Mouse (Mus musculus): ENCODE measurements around the gene Obsl1. TPM values are rescaled to one million over a fixed set of nuclear protein-coding genes. Genes with fewer than 3 reads are reported as not detected.
A peak's percentile ranks its signal among the peaks of the same experiment; 100 is the strongest.

Obsl1 gene
- polyA plus RNA-seq, 1 experiment from 2014 or later = 34.5 TPM

- 32% methylated on average over 24 of the region's 24 CpGs for WGBS
- Histone ChIP-seq H3K27me3 (ENCODE audit: poor library complexity, severe bottlenecking) (peaks cover 82% of the 10 kb centered on the region), H3K4me1 (peaks cover 24% of the 10 kb centered on the region), H3K27ac (no peak overlapping the region), H3K36me3 (replicated peaks) (peaks cover 57% of the 10 kb centered on the region), H3K9me3 (no peaks in the 10 kb centered on the region), H3K4me3 (no peak overlapping the region)
- no peak for DNase-seq (ENCODE audit: extremely low spot score, low spot score)
These were observed 13.6 kb downstream of the Obsl1 start for GRCm38 (mm10) chr1:75492579-75493170.

DNA sequence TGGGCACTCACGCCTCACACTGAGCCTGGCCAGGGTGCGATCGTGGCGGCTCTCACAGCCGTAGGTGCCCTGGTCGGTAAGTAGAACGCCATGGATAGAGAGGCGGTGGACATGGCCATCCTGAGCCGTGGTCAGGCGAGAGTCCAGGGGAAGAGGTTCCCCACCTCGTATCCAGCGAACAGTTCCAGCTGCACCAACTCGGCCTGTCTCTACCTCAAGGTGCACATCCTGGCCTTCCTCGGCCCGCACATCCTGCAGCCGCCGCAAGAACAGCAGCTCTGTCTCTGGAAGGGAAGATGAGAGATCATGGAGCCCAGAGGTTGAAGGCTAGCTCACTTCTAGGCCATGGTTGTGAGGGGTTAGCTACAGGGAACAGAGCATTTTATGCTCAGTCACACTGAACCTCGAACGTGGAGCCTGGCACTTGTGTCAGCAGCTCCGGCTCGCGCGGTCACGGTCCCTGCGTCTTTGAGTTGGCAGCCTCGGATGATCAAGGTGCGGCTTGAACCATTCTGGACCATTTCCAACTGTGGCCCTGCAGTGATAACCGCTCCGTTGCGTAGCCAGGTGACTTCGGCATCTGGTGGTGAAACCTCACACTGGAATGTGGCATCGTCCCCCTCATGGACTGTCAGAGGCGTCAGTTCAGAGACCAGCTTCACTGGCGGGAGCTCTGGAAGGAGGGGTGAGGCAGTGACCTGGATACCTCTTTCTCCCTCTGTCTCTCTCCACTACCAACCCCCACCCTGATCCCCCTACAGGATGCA lies 15.3 kb downstream of the Obsl1 start:
- DNase-seq (ENCODE audit: extremely low spot score, low spot score) = no peak
- Histone ChIP-seq H3K36me3 (replicated peaks) (peaks cover 40% of the 10 kb centered on the region), H3K27me3 (ENCODE audit: poor library complexity, severe bottlenecking) (peaks cover 94% of the 10 kb centered on the region), H3K4me3 (no peak overlapping the region), H3K4me1 (peaks cover 40% of the 10 kb centered on the region), H3K27ac (no peak overlapping the region), H3K9me3 (no peaks in the 10 kb centered on the region)
- WGBS = 86% methylated on average over 34 of the region's 34 CpGs

GRCm38 (mm10) chr1:75487405-75488161 lies 18.7 kb downstream of the Obsl1 start:
- H3K36me3 ChIP-seq (replicated peaks) = peaks cover 36% of the 10 kb centered on the region
- peak; percentile 83 for DNase-seq (ENCODE audit: extremely low spot score, low spot score)
- H3K4me3 ChIP-seq = peak overlapping the region; percentile 69
- peak overlapping the region; percentile 48 for H3K27ac ChIP-seq
- peaks cover 33% of the 10 kb centered on the region for H3K4me1 ChIP-seq
- H3K27me3 ChIP-seq (ENCODE audit: poor library complexity, severe bottlenecking) = peaks cover 100% of the 10 kb centered on the region
- under 1% methylated on average over 62 of the region's 62 CpGs for WGBS
- H3K9me3 ChIP-seq = no peaks in the 10 kb centered on the region

- H3K4me1 ChIP-seq = peaks cover 30% of the 10 kb centered on the region
- peaks cover 30% of the 10 kb centered on the region for H3K36me3 ChIP-seq (replicated peaks)
- WGBS = under 1% methylated on average over 13 of the region's 13 CpGs
- peak overlapping the region; percentile 69 for H3K4me3 ChIP-seq
- 0 out of 2 replicates have a peak overlapping the region, but pooled peaks have one; percentile 48 for H3K27ac ChIP-seq
- DNase-seq (ENCODE audit: extremely low spot score, low spot score) = no peak
- H3K9me3 ChIP-seq = no peaks in the 10 kb centered on the region
- peaks cover 100% of the 10 kb centered on the region for H3K27me3 ChIP-seq (ENCODE audit: poor library complexity, severe bottlenecking)
These were observed 19.2 kb downstream of the Obsl1 start for GRCm38 (mm10) chr1:75487040-75487404.

DNA sequence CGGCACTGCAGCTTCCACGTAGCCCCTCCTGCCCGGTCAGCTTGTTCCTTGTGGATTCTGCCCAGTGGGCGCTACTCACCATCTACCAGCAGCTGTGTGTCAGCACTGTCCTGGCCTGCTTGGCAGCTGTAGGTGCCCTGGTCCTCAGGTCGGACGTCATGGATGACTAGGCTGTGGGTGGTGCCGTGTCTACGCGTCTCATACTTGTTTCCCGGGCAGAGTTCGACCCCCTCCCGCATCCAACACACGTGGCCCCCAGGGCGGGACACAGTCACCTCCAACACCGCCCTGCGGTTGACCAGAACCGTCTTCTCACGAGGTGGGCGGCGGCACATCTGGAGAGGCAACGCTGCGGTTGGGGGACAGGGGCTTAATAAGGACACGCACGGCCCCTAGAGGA lies 19.7 kb downstream of the Obsl1 start:
- DNase-seq (ENCODE audit: extremely low spot score, low spot score) = no peak
- H3K27ac ChIP-seq = no peak overlapping the region
- H3K4me1 ChIP-seq = peaks cover 30% of the 10 kb centered on the region
- peak overlapping the region; percentile 69 for H3K4me3 ChIP-seq
- H3K27me3 ChIP-seq (ENCODE audit: poor library complexity, severe bottlenecking) = peaks cover 100% of the 10 kb centered on the region
- peaks cover 27% of the 10 kb centered on the region for H3K36me3 ChIP-seq (replicated peaks)
- no peaks in the 10 kb centered on the region for H3K9me3 ChIP-seq
- 6% methylated on average over 24 of the region's 24 CpGs for WGBS

- Histone ChIP-seq H3K27me3 (ENCODE audit: poor library complexity, severe bottlenecking) (peaks cover 81% of the 10 kb centered on the region), H3K36me3 (replicated peaks) (peaks cover 19% of the 10 kb centered on the region), H3K9me3 (no peaks in the 10 kb centered on the region), H3K4me1 (peaks cover 40% of the 10 kb centered on the region), H3K4me3 (no peak overlapping the region), H3K27ac (no peak overlapping the region)
- WGBS = 88% methylated on average over 7 of the region's 7 CpGs
- DNase-seq (ENCODE audit: extremely low spot score, low spot score) = no peak
These were observed 25.5 kb downstream of the Obsl1 start for GRCm38 (mm10) chr1:75480735-75481134.

- Histone ChIP-seq H3K4me3 (peak overlapping the region; percentile 89), H3K4me1 (peaks cover 40% of the 10 kb centered on the region), H3K9me3 (no peaks in the 10 kb centered on the region), H3K27ac (peak overlapping the region; percentile 90), H3K36me3 (replicated peaks) (peaks cover 25% of the 10 kb centered on the region), H3K27me3 (ENCODE audit: poor library complexity, severe bottlenecking) (peaks cover 81% of the 10 kb centered on the region)
- WGBS = 21% methylated on average over 13 of the region's 13 CpGs
- DNase-seq (ENCODE audit: extremely low spot score, low spot score) = no peak
These were observed 26.2 kb downstream of the Obsl1 start for GRCm38 (mm10) chr1:75480036-75480435.

DNA sequence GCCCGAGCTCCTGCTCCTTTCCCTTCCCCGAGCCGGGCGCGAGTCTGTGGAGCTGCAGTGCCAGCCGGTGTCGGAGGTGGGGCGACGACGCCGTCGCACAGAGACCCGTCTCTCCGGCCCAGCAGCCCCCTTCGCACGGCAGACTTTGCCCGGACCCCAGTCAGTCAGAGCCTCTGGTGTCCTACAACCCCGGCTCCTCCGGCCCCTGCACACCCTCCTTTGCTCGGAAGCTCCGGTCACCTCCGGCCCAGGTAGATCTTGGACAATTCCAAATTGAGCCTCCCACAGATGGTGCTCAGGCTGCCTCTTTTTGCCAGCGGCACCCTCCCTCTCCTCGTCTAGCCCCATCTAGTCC lies 26.6 kb downstream of the Obsl1 start:
- no peak for DNase-seq (ENCODE audit: extremely low spot score, low spot score)
- H3K27me3 ChIP-seq (ENCODE audit: poor library complexity, severe bottlenecking) = peaks cover 81% of the 10 kb centered on the region
- peaks cover 40% of the 10 kb centered on the region for H3K4me1 ChIP-seq
- WGBS = 2% methylated on average over 23 of the region's 24 CpGs
- no peaks in the 10 kb centered on the region for H3K9me3 ChIP-seq
- H3K4me3 ChIP-seq = peak overlapping the region; percentile 89
- peak overlapping the region; percentile 90 for H3K27ac ChIP-seq
- H3K36me3 ChIP-seq (replicated peaks) = peaks cover 25% of the 10 kb centered on the region

GRCm38 (mm10) chr1:75478916-75479634 lies 27.2 kb downstream of the Obsl1 start, which contains the start of the genes Chpf and Tmem198:
Gene Chpf (minus strand): TSS chr1:75479307.
Gene Tmem198 (plus strand): TSS chr1:75479532.
- Histone ChIP-seq H3K4me1 (peaks cover 40% of the 10 kb centered on the region), H3K36me3 (replicated peaks) (peaks cover 30% of the 10 kb centered on the region), H3K9me3 (no peaks in the 10 kb centered on the region), H3K4me3 (peak within 1 kb of the TSS; percentile 89), H3K27me3 (ENCODE audit: poor library complexity, severe bottlenecking) (peaks cover 78% of the 10 kb centered on the region), H3K27ac (peak within 1 kb of the TSS; percentile 90)
- DNase-seq (ENCODE audit: extremely low spot score, low spot score) = peak; percentile 100
- WGBS = under 1% methylated on average over 76 of the region's 76 CpGs

GRCm38 (mm10) chr1:75478497-75478896 lies 27.8 kb downstream of the Obsl1 start:
- Histone ChIP-seq H3K4me3 (peak overlapping the region; percentile 89), H3K9me3 (no peaks in the 10 kb centered on the region), H3K27ac (peak overlapping the region; percentile 90), H3K36me3 (replicated peaks) (peaks cover 36% of the 10 kb centered on the region), H3K27me3 (ENCODE audit: poor library complexity, severe bottlenecking) (peaks cover 78% of the 10 kb centered on the region), H3K4me1 (peaks cover 40% of the 10 kb centered on the region)
- DNase-seq (ENCODE audit: extremely low spot score, low spot score) = peak; percentile 55
- WGBS = under 1% methylated on average over 24 of the region's 25 CpGs

- peaks cover 40% of the 10 kb centered on the region for H3K4me1 ChIP-seq
- 59% methylated on average over 3 of the region's 3 CpGs for WGBS
These were observed 28.3 kb downstream of the Obsl1 start for GRCm38 (mm10) chr1:75477966-75478290.

GRCm38 (mm10) chr1:75477264-75477965 lies 28.8 kb downstream of the Obsl1 start:
- WGBS = 12% methylated on average over 35 of the region's 35 CpGs
- peak overlapping the region; percentile 89 for H3K4me3 ChIP-seq
- H3K27ac ChIP-seq = no peak overlapping the region
- H3K36me3 ChIP-seq (replicated peaks) = peaks cover 47% of the 10 kb centered on the region
- peaks cover 35% of the 10 kb centered on the region for H3K4me1 ChIP-seq
- H3K9me3 ChIP-seq = no peaks in the 10 kb centered on the region
- H3K27me3 ChIP-seq (ENCODE audit: poor library complexity, severe bottlenecking) = peaks cover 78% of the 10 kb centered on the region
- DNase-seq (ENCODE audit: extremely low spot score, low spot score) = peak; percentile 89

More at GRCm38 (mm10) chr1:75477966-75478290, 28.3 kb downstream of the Obsl1 start:
- peak overlapping the region; percentile 89 for H3K4me3 ChIP-seq
- H3K27ac ChIP-seq = no peak overlapping the region
- peaks cover 42% of the 10 kb centered on the region for H3K36me3 ChIP-seq (replicated peaks)
- H3K9me3 ChIP-seq = no peaks in the 10 kb centered on the region
- H3K27me3 ChIP-seq (ENCODE audit: poor library complexity, severe bottlenecking) = peaks cover 78% of the 10 kb centered on the region
- DNase-seq (ENCODE audit: extremely low spot score, low spot score) = no peak

All from forebrain, embryonic 10.5 days (tissue).